Mouse (Mus musculus): ENCODE measurements around the gene Rtn4rl1. TPM values are rescaled to one million over a fixed set of nuclear protein-coding genes. Genes with fewer than 3 reads are reported as not detected.

Rtn4rl1 gene
- polyA plus RNA-seq, 1 experiment, result 11.8 TPM

DNA sequence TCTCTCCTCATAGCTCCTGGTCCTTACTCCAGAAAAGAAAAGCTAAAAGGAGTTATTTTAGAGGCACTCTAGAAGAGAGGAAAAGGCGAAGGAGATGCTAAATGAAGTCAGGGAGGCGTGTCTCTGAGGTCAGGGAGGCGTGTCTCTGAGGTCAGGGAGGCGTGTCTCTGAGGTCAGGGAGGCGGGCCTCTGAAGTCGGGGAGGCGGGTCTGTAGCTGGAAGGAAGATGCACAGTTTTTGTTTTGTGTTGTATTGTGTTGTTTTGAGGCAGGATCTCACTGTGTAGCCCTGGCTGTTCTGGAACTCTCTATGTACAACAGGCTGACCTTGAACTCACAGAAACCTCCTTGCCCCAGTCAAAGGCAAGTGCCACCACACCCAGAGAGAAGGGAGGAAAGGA lies 4.4 kb downstream of the Rtn4rl1 start:
- no peak for TF ChIP-seq POLR2A (IDR thresholded peaks at IDR 0.05; ENCODE audit: low read depth, low read length)
- TF ChIP-seq CTCF (IDR thresholded peaks at IDR 0.05; ENCODE audit: extremely low read depth, insufficient read length, insufficient replicate concordance, low read depth, low read length), result no peak
- no peaks in the 10 kb centered on the region for H3K36me3 ChIP-seq (ENCODE audit: control insufficient read depth, insufficient read depth, low read length)
- no peaks in the 10 kb centered on the region for H3K27me3 ChIP-seq (ENCODE audit: control insufficient read depth, insufficient read depth, low read length)
- peaks cover 20% of the 10 kb centered on the region for H3K4me1 ChIP-seq (ENCODE audit: control insufficient read depth, insufficient read depth, insufficient read length, low read length)
- H3K4me3 ChIP-seq (ENCODE audit: low read depth, low read length), result no peak overlapping the region
- no peak overlapping the region for H3K27ac ChIP-seq (ENCODE audit: insufficient read depth, low read depth, low read length)
- WGBS, result 69% methylated on average over 7 of the region's 7 CpGs

DNA sequence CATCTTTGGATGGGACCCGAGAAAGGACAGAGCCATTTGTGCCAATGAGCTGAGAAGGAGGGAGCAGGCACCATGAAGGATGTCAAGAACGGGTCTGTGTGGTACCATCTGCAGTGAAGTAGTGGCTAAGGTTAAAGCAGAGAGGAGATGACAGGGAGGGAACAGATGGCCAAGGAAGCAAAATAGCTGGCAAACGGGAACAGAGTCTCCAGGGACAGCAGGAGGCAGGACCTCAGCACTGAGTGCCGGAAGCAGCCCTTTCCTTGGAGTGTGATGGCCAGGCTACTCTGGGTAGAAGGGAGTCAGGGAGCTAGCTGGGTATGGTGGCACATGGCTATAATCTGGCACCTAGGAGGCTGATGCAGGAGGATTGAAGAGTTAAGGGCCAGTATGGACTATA lies 5.2 kb downstream of the Rtn4rl1 start:
- H3K36me3 ChIP-seq (ENCODE audit: control insufficient read depth, insufficient read depth, low read length), result no peaks in the 10 kb centered on the region
- WGBS, result 84% methylated on average over 4 of the region's 4 CpGs
- no peaks in the 10 kb centered on the region for H3K27me3 ChIP-seq (ENCODE audit: control insufficient read depth, insufficient read depth, low read length)
- no peak overlapping the region for H3K4me3 ChIP-seq (ENCODE audit: low read depth, low read length)
- peaks cover 20% of the 10 kb centered on the region for H3K4me1 ChIP-seq (ENCODE audit: control insufficient read depth, insufficient read depth, insufficient read length, low read length)
- TF ChIP-seq POLR2A (IDR thresholded peaks at IDR 0.05; ENCODE audit: low read depth, low read length) (no peak), CTCF (IDR thresholded peaks at IDR 0.05; ENCODE audit: extremely low read depth, insufficient read length, insufficient replicate concordance, low read depth, low read length) (no peak)
- H3K27ac ChIP-seq (ENCODE audit: insufficient read depth, low read depth, low read length), result no peak overlapping the region

DNA sequence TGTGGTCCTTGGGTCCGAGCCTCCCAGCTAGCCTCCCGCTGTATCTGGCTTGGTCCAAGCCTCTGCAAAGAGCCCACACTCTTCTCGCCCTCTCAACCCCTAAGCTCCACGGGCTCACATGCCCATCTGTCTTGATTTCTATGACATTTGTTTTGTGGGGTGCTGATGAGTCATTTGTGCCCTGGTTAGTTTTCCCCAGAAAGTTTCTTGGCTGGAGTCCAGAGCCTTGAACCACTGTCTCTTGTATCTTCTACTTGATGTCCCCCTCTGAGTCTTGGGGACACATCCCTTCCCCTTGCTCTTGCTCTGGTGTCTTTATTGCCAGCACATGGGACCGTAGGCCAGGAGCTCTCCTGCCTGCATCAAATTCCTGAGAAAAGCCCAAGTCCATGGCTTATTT lies 6.4 kb downstream of the Rtn4rl1 start:
- H3K4me1 ChIP-seq (ENCODE audit: control insufficient read depth, insufficient read depth, insufficient read length, low read length), result peaks cover 20% of the 10 kb centered on the region
- 59% methylated on average over 5 of the region's 5 CpGs for WGBS
- no peak for TF ChIP-seq POLR2A (IDR thresholded peaks at IDR 0.05; ENCODE audit: low read depth, low read length)
- TF ChIP-seq CTCF (IDR thresholded peaks at IDR 0.05; ENCODE audit: extremely low read depth, insufficient read length, insufficient replicate concordance, low read depth, low read length), result no peak

DNA sequence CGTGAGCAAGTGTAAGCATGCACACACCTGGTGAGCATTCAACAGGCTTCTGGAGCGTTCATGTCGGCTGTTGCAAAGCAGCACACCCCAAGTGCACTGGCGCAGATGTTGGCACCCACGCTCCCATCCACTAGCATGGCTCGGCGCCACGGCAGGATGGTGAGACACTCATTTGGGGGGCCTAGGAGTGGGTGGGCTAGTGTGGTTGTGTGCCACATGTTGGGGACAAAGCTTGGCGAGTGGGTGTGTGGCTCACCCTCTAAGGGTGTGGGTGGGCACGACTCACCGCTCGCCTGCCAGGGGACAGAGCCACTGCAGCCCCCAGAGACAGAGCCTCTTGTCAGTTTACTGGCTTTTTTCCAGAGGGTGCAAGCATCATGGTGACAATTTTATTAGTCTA lies 7.4 kb downstream of the Rtn4rl1 start:
- H3K36me3 ChIP-seq (ENCODE audit: control insufficient read depth, insufficient read depth, low read length), result no peaks in the 10 kb centered on the region
- 87% methylated on average over 12 of the region's 12 CpGs for WGBS
- TF ChIP-seq CTCF (IDR thresholded peaks at IDR 0.05; ENCODE audit: extremely low read depth, insufficient read length, insufficient replicate concordance, low read depth, low read length), result no peak
- no peak for TF ChIP-seq POLR2A (IDR thresholded peaks at IDR 0.05; ENCODE audit: low read depth, low read length)
- no peaks in the 10 kb centered on the region for H3K27me3 ChIP-seq (ENCODE audit: control insufficient read depth, insufficient read depth, low read length)
- no peak overlapping the region for H3K27ac ChIP-seq (ENCODE audit: insufficient read depth, low read depth, low read length)
- no peak overlapping the region for H3K4me3 ChIP-seq (ENCODE audit: low read depth, low read length)
- peaks cover 22% of the 10 kb centered on the region for H3K4me1 ChIP-seq (ENCODE audit: control insufficient read depth, insufficient read depth, insufficient read length, low read length)

More for the DNA sequence above, 6.4 kb downstream of the Rtn4rl1 start:
- Histone ChIP-seq H3K27me3 (ENCODE audit: control insufficient read depth, insufficient read depth, low read length) (no peaks in the 10 kb centered on the region), H3K36me3 (ENCODE audit: control insufficient read depth, insufficient read depth, low read length) (no peaks in the 10 kb centered on the region), H3K4me3 (ENCODE audit: low read depth, low read length) (no peak overlapping the region), H3K27ac (ENCODE audit: insufficient read depth, low read depth, low read length) (no peak overlapping the region)

DNA sequence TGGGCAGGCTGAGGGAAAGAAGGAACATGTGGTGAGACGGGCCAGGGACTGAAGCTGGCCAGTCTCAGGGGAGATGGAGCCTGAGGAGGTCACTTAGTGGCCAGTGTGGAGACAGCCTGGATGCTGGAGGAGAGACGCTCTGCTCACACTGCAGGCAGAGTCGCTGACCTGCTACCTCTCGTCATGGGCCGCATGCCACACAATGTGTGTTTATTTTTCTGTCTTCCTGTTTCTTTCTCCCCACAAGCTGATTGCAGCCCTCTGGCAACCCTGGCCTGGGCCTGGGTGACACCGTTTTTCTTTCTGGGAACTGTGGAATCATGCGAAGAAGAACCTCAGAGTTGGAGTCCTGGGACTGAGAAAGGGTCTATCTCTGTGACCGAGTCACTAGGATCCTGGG lies 8.1 kb downstream of the Rtn4rl1 start:
- TF ChIP-seq POLR2A (IDR thresholded peaks at IDR 0.05; ENCODE audit: low read depth, low read length), result no peak
- TF ChIP-seq CTCF (IDR thresholded peaks at IDR 0.05; ENCODE audit: extremely low read depth, insufficient read length, insufficient replicate concordance, low read depth, low read length), result no peak
- 61% methylated on average over 8 of the region's 8 CpGs for WGBS
- no peak overlapping the region for H3K4me3 ChIP-seq (ENCODE audit: low read depth, low read length)
- no peak overlapping the region for H3K27ac ChIP-seq (ENCODE audit: insufficient read depth, low read depth, low read length)
- peaks cover 22% of the 10 kb centered on the region for H3K4me1 ChIP-seq (ENCODE audit: control insufficient read depth, insufficient read depth, insufficient read length, low read length)
- H3K36me3 ChIP-seq (ENCODE audit: control insufficient read depth, insufficient read depth, low read length), result no peaks in the 10 kb centered on the region
- no peaks in the 10 kb centered on the region for H3K27me3 ChIP-seq (ENCODE audit: control insufficient read depth, insufficient read depth, low read length)

DNA sequence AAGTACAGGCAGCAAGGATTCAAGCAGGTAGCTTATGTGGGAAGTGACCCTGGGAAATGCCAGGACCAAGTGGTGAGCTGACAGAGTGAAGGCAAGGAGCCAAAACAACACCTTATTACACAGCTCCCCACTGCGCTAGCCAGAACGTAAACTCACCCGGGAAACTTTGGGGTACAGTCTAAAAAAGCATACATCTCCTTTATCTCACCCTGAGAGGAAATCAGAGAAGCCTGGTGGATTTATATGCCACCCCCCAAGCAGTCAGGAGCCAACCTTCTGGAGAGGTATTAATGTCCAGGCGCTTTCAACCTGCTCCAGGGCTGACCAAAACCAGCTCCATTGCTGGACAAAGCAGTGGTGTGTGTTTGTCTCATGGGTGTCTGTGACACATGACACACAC lies 10.3 kb downstream of the Rtn4rl1 start:
- no peaks in the 10 kb centered on the region for H3K36me3 ChIP-seq (ENCODE audit: control insufficient read depth, insufficient read depth, low read length)
- TF ChIP-seq CTCF (IDR thresholded peaks at IDR 0.05; ENCODE audit: extremely low read depth, insufficient read length, insufficient replicate concordance, low read depth, low read length) (no peak), POLR2A (IDR thresholded peaks at IDR 0.05; ENCODE audit: low read depth, low read length) (no peak)
- peaks cover 20% of the 10 kb centered on the region for H3K4me1 ChIP-seq (ENCODE audit: control insufficient read depth, insufficient read depth, insufficient read length, low read length)
- H3K27me3 ChIP-seq (ENCODE audit: control insufficient read depth, insufficient read depth, low read length), result no peaks in the 10 kb centered on the region
- H3K4me3 ChIP-seq (ENCODE audit: low read depth, low read length), result no peak overlapping the region
- WGBS, result 56% methylated on average over 4 of the region's 4 CpGs
- H3K27ac ChIP-seq (ENCODE audit: insufficient read depth, low read depth, low read length), result no peak overlapping the region

DNA sequence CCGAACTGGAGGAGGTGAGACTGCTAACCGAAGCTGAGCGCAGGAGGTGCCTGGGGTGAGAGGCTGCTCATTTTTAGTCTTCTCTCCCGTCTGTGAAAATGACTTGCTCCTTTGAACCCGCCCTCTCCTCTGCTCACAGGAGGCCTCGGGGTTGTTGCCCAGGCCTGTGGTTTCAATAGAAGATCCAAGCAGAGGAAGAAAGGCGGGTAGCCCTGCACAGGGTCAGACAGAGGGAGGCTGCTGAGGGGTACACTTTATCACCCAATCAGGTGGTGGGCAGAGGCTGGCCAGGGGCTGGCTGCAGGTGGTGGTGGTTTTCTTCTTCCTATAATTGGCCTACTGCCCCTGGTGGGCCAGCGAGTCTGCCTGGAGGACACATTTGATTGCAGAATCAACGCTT lies 10.9 kb downstream of the Rtn4rl1 start:
- Histone ChIP-seq H3K27ac (ENCODE audit: insufficient read depth, low read depth, low read length) (peak overlapping the region; percentile 30; the same call in 1 of the 2 replicates), H3K4me3 (ENCODE audit: low read depth, low read length) (no peak overlapping the region), H3K27me3 (ENCODE audit: control insufficient read depth, insufficient read depth, low read length) (no peaks in the 10 kb centered on the region), H3K36me3 (ENCODE audit: control insufficient read depth, insufficient read depth, low read length) (no peaks in the 10 kb centered on the region), H3K4me1 (ENCODE audit: control insufficient read depth, insufficient read depth, insufficient read length, low read length) (peaks cover 20% of the 10 kb centered on the region)
- no peak for TF ChIP-seq CTCF (IDR thresholded peaks at IDR 0.05; ENCODE audit: extremely low read depth, insufficient read length, insufficient replicate concordance, low read depth, low read length)
- no peak for TF ChIP-seq POLR2A (IDR thresholded peaks at IDR 0.05; ENCODE audit: low read depth, low read length)
- 34% methylated on average over 9 of the region's 9 CpGs for WGBS

DNA sequence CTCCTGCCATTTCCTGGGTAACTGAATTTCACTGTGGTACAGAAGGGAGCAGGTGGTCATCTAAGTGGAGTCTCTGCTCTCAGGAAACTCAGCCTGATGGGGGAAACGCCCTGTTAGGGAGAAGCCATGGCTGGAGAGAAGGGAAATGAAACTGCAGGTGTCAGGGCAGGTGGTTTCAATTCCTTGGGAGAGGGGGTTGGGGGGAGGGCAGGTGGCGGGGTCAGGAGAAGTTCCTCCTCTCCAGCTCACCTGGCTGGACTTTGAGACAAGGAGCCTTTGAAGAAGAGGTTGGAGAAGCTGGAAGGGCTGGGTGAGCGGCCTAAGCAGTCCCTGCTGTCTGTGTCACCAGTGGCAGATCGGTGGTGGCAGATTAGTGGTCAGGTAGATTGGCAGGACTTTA lies 12.8 kb downstream of the Rtn4rl1 start:
- WGBS, result 21% methylated on average over 4 of the region's 4 CpGs
- H3K27ac ChIP-seq (ENCODE audit: insufficient read depth, low read depth, low read length), result peak overlapping the region; percentile 75

More for the DNA sequence above, 12.8 kb downstream of the Rtn4rl1 start:
- no peaks in the 10 kb centered on the region for H3K36me3 ChIP-seq (ENCODE audit: control insufficient read depth, insufficient read depth, low read length)
- H3K4me3 ChIP-seq (ENCODE audit: low read depth, low read length), result no peak overlapping the region
- H3K27me3 ChIP-seq (ENCODE audit: control insufficient read depth, insufficient read depth, low read length), result no peaks in the 10 kb centered on the region
- H3K4me1 ChIP-seq (ENCODE audit: control insufficient read depth, insufficient read depth, insufficient read length, low read length), result peaks cover 20% of the 10 kb centered on the region
- TF ChIP-seq POLR2A (IDR thresholded peaks at IDR 0.05; ENCODE audit: low read depth, low read length) (no peak), CTCF (IDR thresholded peaks at IDR 0.05; ENCODE audit: extremely low read depth, insufficient read length, insufficient replicate concordance, low read depth, low read length) (no peak)

Measured in small intestine, adult 2 months (tissue).